Mouse (Mus musculus) left cerebral cortex, adult 11 months (tissue): ENCODE measurements at regions not wholly inside any gene's neighbourhood (a gene's known extent, or its start where the extent isn't known, plus 50 kb on each side); places are given as distances from the start of the nearest gene placed in this dataset.

Experiments used
- DNase-seq: peaks from one replicate; pipeline ENCODE4 v3.0.0; 2022; ENCODE audit warnings: low spot score

- no peak for DNase-seq
These were observed 376.8 kb downstream of the Rnd3 start for GRCm38 (mm10) chr2:50772101-50772500.

- no peak for DNase-seq
These were observed 389.9 kb downstream of the Rnd3 start for GRCm38 (mm10) chr2:50759016-50759415.

DNA sequence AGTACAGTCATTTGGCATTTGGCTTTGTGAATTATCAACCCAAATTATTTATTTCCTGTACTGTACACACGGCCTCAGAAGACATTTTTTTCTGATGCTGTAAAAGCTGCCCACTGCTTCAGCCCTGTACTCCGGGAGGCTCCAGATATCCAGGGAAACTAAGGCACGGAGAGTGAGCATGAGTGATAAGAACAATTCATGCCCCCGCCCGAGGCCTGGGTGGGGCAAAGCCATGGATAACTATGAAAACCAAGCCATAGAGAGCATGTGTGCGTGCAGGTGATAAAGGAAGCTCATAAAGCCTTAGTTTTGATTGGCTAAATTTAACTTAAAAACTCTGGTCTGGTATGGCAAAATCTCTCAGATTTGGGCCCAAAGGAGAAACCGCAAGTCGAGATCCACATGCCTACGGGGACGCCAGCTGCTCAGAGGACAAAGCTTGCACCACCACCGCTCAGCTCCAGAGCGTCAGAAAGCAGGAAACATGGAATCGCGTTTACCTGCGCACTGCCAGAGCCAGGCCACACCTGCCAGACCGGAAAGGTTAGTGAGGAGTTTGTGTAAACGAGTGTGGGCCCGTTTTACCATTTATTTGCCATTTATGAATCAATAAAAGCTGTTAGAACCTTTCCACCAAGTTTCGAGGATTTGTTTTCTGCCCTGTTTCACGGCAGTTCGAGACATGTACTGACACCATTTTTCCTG lies 390.9 kb downstream of the Rnd3 start:
- DNase-seq, result no peak

DNA sequence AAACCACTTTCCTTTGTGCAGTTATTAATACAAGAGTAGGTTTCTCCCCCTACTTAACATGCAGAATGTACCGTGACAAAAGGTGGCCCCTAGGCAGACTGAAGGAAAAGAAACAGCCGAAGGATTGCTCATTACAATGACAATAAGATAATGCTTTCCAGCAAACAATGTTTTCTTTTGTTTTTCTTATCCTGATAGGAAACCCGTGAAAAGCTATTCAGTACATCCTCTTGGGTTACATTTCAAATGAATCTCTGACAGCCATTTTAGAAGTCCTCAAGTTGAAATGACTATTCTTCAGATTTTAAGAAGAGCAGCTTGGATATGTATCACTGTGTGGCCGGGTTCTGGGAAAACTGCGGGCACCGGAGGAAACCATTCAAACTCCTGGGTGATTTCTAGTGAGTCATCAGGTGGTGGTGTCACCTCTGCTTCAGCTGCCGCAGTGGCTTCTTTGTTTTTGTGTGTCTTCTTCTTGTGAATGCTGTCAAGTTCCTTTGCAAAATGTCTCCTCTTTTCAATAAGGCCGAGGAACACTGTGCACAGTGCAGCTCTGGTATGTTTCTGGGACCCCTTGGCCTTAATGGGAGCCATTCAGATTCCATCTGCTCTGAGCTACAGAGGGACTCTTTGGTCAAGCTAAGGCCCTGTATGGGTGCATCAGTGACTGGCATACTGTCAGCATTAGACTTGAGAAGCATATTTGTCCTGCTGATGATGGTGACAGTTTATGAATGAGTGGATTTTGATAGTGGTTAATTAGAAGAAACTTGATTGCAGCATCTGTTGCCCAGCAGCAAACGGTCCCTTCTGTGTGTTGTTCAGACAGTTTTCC lies 393.1 kb downstream of the Rnd3 start:
- DNase-seq, result no peak

- no peak for DNase-seq
These were observed 393.8 kb downstream of the Rnd3 start for GRCm38 (mm10) chr2:50755160-50755559.

DNA sequence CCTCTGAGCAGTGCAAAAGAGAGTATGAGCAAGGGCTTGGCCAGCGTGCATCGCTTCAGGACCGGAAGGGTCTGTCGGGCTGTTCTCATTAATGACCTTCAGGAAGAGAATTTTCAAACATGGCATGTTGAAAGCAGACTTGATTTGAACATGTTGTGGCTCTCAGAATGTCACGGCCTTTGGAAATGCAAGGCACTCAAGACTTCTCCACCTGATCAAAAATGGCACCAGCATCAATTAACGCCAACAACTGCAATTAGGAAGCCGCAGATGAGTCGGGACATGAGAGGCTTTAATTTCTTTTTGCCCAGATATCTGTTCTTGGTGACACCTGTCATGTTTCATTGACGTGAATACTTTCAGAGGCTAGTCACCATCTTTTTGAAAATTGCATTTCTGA lies 396.5 kb downstream of the Rnd3 start:
- DNase-seq, result no peak

- DNase-seq, result no peak
These were observed 398.1 kb downstream of the Rnd3 start for GRCm38 (mm10) chr2:50750799-50751198.

DNA sequence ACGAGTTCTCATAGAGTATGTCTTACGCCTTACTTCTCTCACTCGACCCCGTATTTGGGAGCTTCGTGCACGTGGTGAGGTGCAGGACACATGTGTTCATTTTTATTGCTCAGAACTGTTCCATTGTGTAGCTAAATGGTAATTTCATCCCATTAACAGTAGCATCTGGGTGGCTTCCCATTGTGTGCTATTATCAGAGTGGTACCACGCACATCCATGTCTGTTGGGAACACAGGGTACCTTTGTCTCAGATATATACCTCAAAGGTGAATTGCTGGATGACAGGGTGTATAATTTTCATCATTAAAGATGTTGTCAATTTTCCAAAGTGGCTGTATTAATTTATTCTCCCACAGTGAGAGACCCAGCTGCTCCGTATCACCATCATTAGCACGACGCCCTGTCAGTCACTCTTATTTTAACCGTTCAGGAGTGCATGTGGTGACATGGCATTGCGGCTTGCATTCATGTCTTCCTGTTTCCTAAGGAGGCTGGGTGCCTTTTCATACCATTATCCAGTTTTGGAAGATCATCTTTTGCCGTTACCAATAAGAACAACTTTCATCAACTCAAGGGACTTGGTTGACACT lies 404.2 kb downstream of the Rnd3 start:
- DNase-seq, result no peak

DNA sequence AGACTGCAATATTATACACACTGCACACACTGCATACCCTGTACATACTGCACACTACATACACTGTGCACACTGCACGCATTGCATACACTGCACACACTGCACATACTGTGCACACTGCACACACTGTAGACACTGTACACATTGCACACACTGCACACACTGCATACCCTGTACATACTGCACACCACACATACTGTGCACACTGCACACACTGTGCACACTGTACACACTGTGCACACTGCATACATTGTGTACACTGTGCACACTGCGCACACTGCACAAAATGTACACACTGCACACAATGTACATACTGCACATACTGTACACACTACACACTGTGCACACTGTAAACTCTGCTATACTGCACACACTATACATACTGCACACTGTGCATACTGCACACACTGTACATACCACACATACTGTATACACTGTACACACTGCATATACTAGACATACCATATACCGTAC lies 405.1 kb downstream of the Rnd3 start:
- DNase-seq, result no peak

DNA sequence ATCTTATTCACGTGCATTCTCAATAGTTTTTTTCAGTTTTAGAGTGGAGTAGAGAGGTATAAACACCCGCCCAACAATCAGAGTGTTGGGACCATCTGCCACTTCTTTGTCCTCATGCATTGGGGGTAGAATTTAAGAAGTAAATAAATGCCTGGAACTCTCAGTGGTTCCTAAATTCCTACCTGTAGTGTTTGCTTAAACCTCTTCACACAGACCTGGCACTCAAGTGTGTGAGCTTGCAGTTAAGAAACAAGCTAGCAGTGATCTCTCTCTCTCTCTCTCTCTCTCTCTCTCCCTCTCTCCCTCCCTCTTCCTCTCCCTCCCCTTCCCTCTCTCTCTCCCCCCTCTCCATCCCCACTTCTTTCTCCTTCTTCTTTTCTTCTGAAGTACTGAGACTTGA lies 406.5 kb downstream of the Rnd3 start:
- DNase-seq, result no peak

- DNase-seq, result no peak
These were observed 407.6 kb downstream of the Rnd3 start for GRCm38 (mm10) chr2:50741337-50741736.

- no peak for DNase-seq
These were observed 409.3 kb downstream of the Rnd3 start for GRCm38 (mm10) chr2:50739599-50739979.

DNA sequence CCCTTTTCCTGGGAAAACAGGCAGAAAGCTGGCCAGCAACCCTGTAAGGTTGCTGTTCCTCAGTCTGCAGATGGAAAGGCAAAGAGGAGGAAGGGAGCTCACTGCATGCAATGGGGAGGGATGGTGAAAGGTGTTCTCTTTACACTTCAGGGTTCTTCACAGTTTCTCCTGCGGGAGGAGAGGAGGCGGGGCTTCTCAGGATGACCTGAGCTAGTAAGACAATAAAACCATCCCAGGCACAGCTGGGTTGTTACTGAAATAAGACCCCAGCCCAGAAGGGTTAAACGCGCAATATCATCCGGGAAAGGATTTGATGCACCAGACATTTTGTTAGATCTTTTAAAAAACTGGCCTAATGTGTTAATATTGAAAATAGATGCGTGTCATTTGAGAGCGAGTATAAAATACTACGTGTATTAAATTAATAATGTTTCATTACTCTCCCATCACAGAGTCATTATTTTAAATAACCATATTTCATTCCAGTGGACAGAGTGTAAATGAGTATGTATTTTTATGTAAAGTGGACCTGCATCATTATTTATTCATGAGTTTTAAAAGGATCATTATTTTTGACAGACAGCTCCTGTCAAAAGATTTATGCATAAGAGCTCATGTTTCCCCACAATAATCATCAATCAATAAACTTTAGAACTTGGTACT lies 409.8 kb downstream of the Rnd3 start:
- DNase-seq, result no peak

DNA sequence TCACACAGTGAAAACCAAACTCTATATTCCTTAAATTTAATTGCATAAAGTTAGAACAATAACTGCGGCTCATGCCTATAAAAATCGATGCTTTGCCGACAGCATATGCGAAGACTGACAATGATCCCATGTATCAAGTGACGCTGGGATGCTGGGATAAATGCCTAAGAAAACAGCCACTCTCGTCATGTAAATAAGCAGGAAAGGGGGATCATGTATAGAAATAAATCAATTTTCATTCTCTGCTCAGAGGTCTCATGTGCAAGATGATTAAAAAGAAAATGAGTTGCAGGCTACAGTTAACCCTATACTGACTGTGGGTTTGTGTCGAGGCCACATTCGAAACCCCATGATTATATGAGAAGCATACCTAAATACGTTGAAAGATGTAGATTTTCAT lies 411.2 kb downstream of the Rnd3 start:
- DNase-seq, result no peak

DNA sequence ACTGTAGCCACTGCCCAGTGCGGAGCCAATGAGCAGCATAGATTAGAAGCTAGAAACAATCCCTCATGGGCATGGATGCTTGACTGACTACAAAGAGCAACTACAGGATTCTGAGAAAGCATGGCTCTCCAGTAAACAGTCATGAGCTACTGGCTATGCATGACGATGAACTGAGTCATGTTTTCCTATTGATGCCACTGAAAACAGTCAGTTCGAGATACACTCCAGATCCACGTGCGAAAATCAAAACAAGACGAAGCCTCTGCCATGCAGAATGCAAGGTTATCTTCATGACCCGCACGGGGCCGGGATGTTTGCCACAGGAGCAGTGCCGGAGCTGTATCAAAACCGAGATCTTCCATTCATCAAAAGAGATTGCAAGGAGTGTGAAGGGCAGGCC lies 413.9 kb downstream of the Rnd3 start:
- no peak for DNase-seq

- no peak for DNase-seq
These were observed 410.1 kb upstream of the Mmadhc start for GRCm38 (mm10) chr2:50706652-50707051.

GRCm38 (mm10) chr2:50704297-50704696 lies 407.7 kb upstream of the Mmadhc start:
- no peak for DNase-seq

DNA sequence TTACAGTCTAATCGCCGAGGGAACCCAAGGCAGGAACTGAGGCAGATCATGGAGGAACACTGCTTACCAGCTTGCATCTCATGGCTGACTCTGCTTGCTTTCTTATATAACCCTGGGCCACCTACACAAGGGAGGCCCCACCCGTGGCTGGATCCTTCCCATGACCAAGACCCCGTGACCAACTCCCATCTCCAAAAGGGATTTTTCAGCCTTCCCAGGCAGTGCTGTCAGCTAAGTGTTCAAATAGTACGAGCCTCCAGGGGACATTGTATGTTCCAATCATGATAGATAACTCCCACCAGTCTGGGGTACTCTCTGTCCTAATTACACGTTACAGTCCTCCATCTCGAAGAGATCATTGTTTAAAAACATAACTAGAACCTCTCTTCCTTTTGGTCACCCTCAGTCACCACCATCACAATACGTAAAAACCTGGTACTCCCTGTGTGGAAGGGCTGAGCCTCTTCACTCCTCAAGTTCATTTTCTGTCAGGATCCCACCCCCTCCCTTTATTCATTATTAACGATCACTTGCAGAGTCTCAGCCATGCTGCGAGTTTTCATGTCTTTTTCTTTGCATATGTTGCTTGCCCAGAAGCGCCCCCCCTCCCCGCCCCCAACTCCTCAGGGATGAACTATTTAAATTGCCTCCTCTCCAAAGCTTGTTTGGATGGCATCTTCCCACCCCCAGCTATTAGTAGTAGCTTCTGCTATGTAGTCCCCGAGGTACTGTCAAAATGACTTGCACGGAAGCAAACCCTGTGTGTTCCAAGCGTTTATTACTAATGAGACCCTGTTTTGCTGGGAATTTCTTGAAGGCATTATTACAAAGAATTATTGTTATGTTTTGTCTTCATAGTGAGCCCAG lies 406.2 kb upstream of the Mmadhc start:
- DNase-seq, result no peak

DNA sequence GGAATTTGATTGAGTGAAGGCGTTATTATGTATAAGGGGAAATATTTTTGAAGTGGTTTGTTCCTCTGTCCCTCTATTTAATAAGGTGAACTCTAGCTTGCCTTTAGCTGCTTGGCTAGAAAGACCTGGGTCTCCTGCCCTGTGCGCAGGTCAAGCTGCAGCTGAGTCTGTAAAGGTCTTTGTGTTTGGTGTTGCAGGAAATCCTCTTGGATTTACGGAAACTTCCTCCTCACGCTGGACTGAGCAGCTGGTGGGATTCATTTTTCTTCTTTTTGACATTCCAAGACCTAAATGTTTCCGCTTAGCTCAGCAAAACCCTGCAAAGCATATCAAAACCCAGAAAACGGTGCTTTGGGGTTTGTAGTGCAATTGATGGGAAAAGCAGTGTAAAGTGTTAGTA lies 402.2 kb upstream of the Mmadhc start:
- DNase-seq, result no peak

DNA sequence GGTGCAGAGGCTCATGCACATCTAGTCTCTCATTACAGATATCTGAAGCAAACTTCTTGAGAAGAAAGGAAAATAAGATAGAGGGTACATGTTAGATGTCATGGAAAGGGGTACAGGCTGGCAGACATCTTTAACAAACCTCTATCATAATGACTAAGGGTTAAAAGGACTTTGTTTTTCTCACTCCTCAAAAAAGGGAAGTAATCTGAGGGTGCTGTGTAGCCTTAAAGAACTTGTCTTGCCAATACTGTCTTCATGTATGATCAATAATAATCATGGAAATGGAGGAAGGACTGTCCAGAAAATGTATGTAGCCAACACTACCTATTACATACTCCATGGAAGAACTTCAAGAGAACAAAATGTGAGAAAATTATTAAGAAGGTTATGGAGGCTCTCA lies 400.0 kb upstream of the Mmadhc start:
- DNase-seq, result no peak

DNA sequence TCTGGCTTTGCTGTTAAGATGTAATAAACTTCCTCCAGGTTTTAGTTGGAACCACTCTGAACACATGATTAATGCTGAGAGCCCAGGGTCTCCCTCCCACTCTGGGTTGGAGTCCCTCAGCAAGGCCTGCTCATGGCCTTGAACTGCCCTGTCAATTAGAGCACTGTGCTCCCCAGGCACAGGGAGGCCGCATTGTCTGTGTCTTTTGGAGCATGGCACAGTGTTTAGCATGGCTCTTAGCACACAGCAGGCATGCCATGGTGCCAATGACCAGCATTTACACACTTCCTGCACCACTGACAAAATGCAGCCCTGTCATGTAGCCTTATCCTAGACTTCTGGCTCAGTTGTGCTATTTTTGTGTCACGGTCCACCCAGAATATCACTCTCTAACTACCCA lies 398.2 kb upstream of the Mmadhc start:
- DNase-seq, result no peak
